Mouse (Mus musculus): ENCODE data around the gene Hoxa4. TPM values are rescaled to one million over a fixed set of nuclear protein-coding genes. Genes with fewer than 3 reads are reported as not detected.

Hoxa4 gene
- total and polyA plus RNA-seq, 3 experiments: not detected

DNA sequence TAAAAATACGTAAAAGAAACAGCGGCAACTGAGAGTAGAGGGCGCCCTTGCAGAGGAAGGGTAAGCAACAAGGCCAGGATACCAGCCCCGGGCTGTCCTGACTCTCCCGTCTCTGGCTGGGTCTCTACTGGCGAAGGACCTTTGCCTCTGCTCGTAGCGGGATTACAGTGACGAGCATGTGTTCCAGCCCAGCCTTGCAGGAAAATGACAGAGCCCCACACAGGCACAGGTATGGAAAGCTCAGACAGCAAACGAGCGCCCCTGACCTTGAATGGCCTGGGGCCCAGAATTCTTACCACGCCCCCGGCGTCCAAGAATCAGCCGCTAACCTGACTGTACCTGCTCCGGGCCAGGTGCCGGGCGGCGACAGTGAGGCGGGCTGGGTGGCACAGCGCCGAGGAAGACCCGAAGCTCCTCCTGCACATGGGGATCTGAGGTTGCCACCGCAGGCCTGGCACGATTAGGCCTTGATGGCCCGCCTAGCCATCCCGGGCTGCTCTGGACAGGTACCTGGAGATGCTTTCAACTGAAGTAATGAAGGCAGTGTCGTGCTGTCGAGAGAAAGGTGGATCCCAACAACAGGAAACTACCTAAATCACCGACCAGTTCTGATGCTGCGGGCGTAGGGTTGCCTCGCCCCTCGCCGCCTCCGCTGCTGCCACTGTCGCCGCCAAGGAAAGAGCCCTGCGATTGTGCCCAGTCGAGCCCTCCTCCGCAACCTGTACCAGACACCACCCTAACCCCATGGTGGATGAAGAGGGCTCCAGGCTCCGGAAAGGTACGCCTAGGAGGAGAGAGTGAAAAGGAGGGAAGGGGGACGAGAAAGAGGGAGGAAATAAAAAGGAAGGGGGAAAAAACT lies 38.2 kb upstream of the Hoxa4 start:
- TF ChIP-seq GATA2 (IDR thresholded peaks at IDR 0.05; ENCODE audit: borderline replicate concordance, low read depth, low read length) (no peak), CTCF (IDR thresholded peaks at IDR 0.05; ENCODE audit: low read depth, low read length) (no peak), TAL1 (conservative IDR thresholded peaks at IDR 0.05; ENCODE audit: low read depth, low read length) (no peak), GATA1 (IDR thresholded peaks at IDR 0.05; ENCODE audit: borderline replicate concordance, low read length) (no peak), POLR2AphosphoS5 (IDR thresholded peaks at IDR 0.05; ENCODE audit: insufficient replicate concordance, low read depth, low read length) (no peak)
- H3K4me1 ChIP-seq (ENCODE audit: insufficient read depth, low read depth, low read length): no peaks in the 10 kb centered on the region; the same call in 1 of the 2 replicates
- peaks cover 11% of the 10 kb centered on the region for H3K9me3 ChIP-seq (replicated peaks)
- H3K36me3 ChIP-seq (replicated peaks): no peaks in the 10 kb centered on the region
- no peak overlapping the region for H3K4me3 ChIP-seq (ENCODE audit: low read depth, low read length)
- ATAC-seq (ENCODE audit: extremely low read depth, insufficient number of reproducible peaks, low FRiP score, poor library complexity, severe bottlenecking) (no peak), DNase-seq (ENCODE audit: low spot score) (no peak)
- H3K27me3 ChIP-seq (ENCODE audit: insufficient read depth, low read length): peaks cover 74% of the 10 kb centered on the region

DNA sequence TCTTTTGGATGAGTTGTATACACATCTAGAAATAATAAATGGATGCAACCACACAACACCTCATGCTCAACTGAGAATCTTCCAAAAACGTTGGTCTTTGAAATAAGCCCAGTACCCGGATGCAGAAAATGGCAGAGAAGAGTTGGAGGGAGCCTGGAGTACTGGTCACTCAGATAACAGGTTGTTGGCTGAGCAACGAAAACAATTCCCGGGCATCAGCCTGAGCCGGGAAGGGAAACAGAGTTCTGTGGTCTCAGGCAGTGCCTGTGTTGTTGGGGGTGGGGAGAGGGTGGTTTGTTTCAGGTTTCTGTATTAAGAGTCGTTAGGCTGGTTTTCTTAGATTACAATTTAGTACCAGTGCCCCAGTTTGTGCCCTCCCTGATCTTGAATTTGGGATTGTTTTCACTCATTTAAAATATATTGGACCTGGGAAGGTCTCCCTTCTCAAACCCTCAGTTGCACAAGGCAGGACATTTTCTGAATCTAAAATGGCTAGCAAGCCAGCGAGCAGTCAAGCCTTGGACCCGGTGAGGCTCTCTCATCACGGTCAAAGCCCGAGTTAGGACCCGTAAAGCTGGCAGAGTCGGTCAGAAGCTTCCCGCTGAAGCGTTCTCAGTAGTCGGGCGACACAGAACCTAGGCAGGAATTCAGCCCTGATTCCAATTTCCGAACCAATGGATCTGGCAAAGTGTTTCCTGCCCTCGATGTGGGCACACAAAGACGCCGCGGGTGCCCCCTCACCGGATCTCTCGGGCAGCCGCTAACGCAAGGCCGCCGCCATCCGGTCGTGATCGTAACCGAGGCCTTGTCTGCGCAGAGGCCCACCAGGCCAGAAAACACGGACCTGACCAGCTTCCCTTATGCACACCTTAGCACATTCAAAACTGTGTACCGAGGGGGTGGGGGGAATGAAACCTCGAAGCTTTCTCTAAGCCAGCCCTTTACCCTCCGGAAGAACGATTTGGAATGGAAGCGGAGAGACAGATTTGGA lies 37.2 kb upstream of the Hoxa4 start:
- DNase-seq (ENCODE audit: low spot score): no peak
- Histone ChIP-seq H3K4me1 (ENCODE audit: insufficient read depth, low read depth, low read length) (no peaks in the 10 kb centered on the region; the same call in 1 of the 2 replicates), H3K4me3 (ENCODE audit: low read depth, low read length) (no peak overlapping the region), H3K27me3 (ENCODE audit: insufficient read depth, low read length) (peaks cover 78% of the 10 kb centered on the region), H3K9me3 (replicated peaks) (peaks cover 1% of the 10 kb centered on the region; the same call in 1 of the 2 replicates), H3K36me3 (replicated peaks) (no peaks in the 10 kb centered on the region)
- ATAC-seq (ENCODE audit: extremely low read depth, insufficient number of reproducible peaks, low FRiP score, poor library complexity, severe bottlenecking): no peak
- TF ChIP-seq GATA2 (IDR thresholded peaks at IDR 0.05; ENCODE audit: borderline replicate concordance, low read depth, low read length) (no peak), TAL1 (conservative IDR thresholded peaks at IDR 0.05; ENCODE audit: low read depth, low read length) (no peak), CTCF (IDR thresholded peaks at IDR 0.05; ENCODE audit: low read depth, low read length) (no peak), GATA1 (IDR thresholded peaks at IDR 0.05; ENCODE audit: borderline replicate concordance, low read length) (no peak), POLR2AphosphoS5 (IDR thresholded peaks at IDR 0.05; ENCODE audit: insufficient replicate concordance, low read depth, low read length) (no peak)

DNA sequence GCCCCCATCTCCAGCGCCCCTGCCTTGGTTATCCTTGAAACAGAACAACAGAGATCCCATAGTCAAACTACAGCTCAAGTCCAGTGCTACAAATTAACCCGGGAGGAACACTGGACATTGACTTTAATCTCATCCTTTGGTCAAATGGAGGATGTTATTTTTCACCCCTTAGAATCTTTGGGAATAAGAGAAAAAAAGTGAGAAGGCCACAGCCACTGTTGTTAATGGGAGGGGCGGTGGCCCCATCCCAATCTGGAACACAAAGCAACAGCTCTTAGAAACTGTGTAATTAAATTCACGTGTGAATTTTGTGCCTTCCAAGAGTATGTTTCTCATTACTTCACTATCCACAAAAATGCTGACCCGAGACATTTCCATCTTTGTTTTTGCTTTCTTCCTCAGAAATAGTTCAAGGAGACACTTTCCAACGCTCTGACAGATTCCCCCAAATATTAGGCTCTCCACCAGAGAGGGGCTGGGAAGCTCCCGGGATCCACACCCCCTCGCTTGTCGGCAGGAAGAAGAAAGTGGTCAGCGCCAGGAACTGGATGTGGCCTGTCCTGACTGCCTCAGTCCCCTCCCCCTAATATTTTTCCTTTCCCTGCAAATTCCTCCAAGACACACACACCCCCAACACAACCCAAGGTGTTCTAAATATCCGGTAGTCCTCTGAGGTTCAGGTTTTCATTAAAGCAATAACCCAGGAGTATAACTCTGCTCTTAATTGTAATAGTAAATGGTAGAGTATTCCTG lies 36.1 kb upstream of the Hoxa4 start:
- H3K4me3 ChIP-seq (ENCODE audit: low read depth, low read length): no peak overlapping the region
- H3K4me1 ChIP-seq (ENCODE audit: insufficient read depth, low read depth, low read length): no peaks in the 10 kb centered on the region; the same call in 1 of the 2 replicates
- DNase-seq (ENCODE audit: low spot score) (no peak), ATAC-seq (ENCODE audit: extremely low read depth, insufficient number of reproducible peaks, low FRiP score, poor library complexity, severe bottlenecking) (no peak)
- H3K27me3 ChIP-seq (ENCODE audit: insufficient read depth, low read length): peaks cover 69% of the 10 kb centered on the region
- no peaks in the 10 kb centered on the region for H3K9me3 ChIP-seq (replicated peaks)
- H3K36me3 ChIP-seq (replicated peaks): no peaks in the 10 kb centered on the region
- TF ChIP-seq CTCF (IDR thresholded peaks at IDR 0.05; ENCODE audit: low read depth, low read length): no peak
- no peak for TF ChIP-seq POLR2AphosphoS5 (IDR thresholded peaks at IDR 0.05; ENCODE audit: insufficient replicate concordance, low read depth, low read length)
- TF ChIP-seq TAL1 (conservative IDR thresholded peaks at IDR 0.05; ENCODE audit: low read depth, low read length): no peak
- no peak for TF ChIP-seq GATA1 (IDR thresholded peaks at IDR 0.05; ENCODE audit: borderline replicate concordance, low read length)
- no peak for TF ChIP-seq GATA2 (IDR thresholded peaks at IDR 0.05; ENCODE audit: borderline replicate concordance, low read depth, low read length)

DNA sequence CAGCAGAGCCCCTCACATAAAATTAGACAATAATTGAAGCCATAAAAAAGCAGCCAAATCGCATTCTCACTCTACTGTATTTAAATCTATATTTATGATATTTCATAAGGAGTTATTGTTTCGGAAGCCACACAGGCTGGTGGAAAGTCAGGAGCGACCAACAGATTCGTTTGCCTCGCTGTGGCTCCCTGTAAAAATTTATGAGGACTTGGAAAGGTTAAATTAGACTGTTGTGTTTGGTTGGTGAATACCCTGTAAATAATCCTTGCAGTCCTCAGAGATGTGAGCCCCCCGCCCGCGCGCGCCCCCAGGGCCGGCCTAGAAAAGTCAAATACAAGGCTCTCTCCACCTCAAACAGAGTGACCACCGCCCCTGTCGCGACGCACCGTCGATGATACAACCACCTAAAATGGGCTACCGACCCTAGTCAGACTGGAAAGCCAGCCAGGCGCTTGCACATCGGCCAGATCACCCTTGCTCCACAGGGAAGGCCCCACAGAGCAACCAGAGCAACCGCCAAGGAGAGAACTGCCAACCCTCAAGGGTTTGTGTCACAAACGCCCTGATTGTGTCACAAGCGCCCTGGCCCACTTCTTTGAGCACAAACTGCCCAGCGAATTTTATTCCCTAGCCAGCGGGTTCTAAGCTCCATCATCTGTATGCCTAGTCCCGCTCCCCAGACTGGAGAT lies 35.2 kb upstream of the Hoxa4 start:
- ATAC-seq (ENCODE audit: extremely low read depth, insufficient number of reproducible peaks, low FRiP score, poor library complexity, severe bottlenecking) (no peak), DNase-seq (ENCODE audit: low spot score) (no peak)
- TF ChIP-seq TAL1 (conservative IDR thresholded peaks at IDR 0.05; ENCODE audit: low read depth, low read length): no peak
- TF ChIP-seq CTCF (IDR thresholded peaks at IDR 0.05; ENCODE audit: low read depth, low read length): no peak
- no peak for TF ChIP-seq GATA2 (IDR thresholded peaks at IDR 0.05; ENCODE audit: borderline replicate concordance, low read depth, low read length)
- no peak for TF ChIP-seq POLR2AphosphoS5 (IDR thresholded peaks at IDR 0.05; ENCODE audit: insufficient replicate concordance, low read depth, low read length)
- TF ChIP-seq GATA1 (IDR thresholded peaks at IDR 0.05; ENCODE audit: borderline replicate concordance, low read length): no peak
- H3K4me3 ChIP-seq (ENCODE audit: low read depth, low read length): no peak overlapping the region
- no peaks in the 10 kb centered on the region for H3K36me3 ChIP-seq (replicated peaks)
- H3K9me3 ChIP-seq (replicated peaks): no peaks in the 10 kb centered on the region
- peaks cover 5% of the 10 kb centered on the region; the same call in 1 of the 2 replicates for H3K4me1 ChIP-seq (ENCODE audit: insufficient read depth, low read depth, low read length)
- peaks cover 69% of the 10 kb centered on the region for H3K27me3 ChIP-seq (ENCODE audit: insufficient read depth, low read length)

All from G1E (cell line).